Mouse (Mus musculus) MEL (cell line): ENCODE data around the gene Vmn2r16. TPM values are rescaled to one million over a fixed set of nuclear protein-coding genes. Genes with fewer than 3 reads are reported as not detected.

Source experiments
- DNase-seq: peaks from one replicate; pipeline ENCODE4 v3.0.0; 2011; ENCODE audit warnings: low read depth, low spot score
- H3K27ac ChIP-seq: 2 replicates; pipeline ENCODE4 v1.5.1; 2012; ENCODE audit warnings: low read depth, mild to moderate bottlenecking, control low read depth, low read length, moderate library complexity; ENCODE audit not compliant: control insufficient read depth
- H3K27me3 ChIP-seq, 2 experiments: fragments of 150-350 bp in 1 of 2; sonication (generic) in 1 of 2; 2 replicates each; pipeline ENCODE4 v1.6.1; 2012; ENCODE audit warnings: low read length in 2 of 2, mild to moderate bottlenecking in 2 of 2, improper control_type of control experiment in 1 of 2, moderate library complexity in 1 of 2; ENCODE audit not compliant: insufficient read depth in 2 of 2, control insufficient read depth in 1 of 2
- H3K36me3 ChIP-seq, 2 experiments: 2 replicates each; pipeline ENCODE4 v1.6.1; 2012 to 2014; ENCODE audit warnings: low read length in 2 of 2, improper control_type of control experiment in 1 of 2, inconsistent platforms in 1 of 2, mild to moderate bottlenecking in 1 of 2; ENCODE audit not compliant: insufficient read depth in 2 of 2, control insufficient read depth in 1 of 2
- H3K4me1 ChIP-seq, 2 experiments: fragments of 150-350 bp in 1 of 2; sonication (generic) in 1 of 2; 2 replicates each; pipeline ENCODE4 v1.6.1; 2012; ENCODE audit warnings: low read length in 2 of 2, improper control_type of control experiment in 1 of 2, mild to moderate bottlenecking in 1 of 2; ENCODE audit not compliant: insufficient read depth in 2 of 2, control insufficient read depth in 1 of 2
- H3K4me3 ChIP-seq, 2 experiments: fragments of 150-350 bp in 1 of 2; sonication (generic) in 1 of 2; 2 replicates each; pipeline ENCODE4 v1.5.1; 2012; ENCODE audit warnings: low read depth in 2 of 2, low read length in 2 of 2, mild to moderate bottlenecking in 2 of 2, moderate library complexity in 2 of 2, control low read depth in 1 of 2, improper control_type of control experiment in 1 of 2; ENCODE audit not compliant: control insufficient read depth in 1 of 2, insufficient read depth in 1 of 2
- H3K79me2 ChIP-seq: 2 replicates; pipeline ENCODE4 v1.6.1; 2012; ENCODE audit warnings: mild to moderate bottlenecking, low read length, moderate library complexity; ENCODE audit not compliant: control insufficient read depth, poor library complexity, insufficient read depth
- H3K9ac ChIP-seq: 2 replicates; pipeline ENCODE4 v1.6.1; 2012; ENCODE audit warnings: low read depth, mild to moderate bottlenecking, control low read depth, low read length, moderate library complexity; ENCODE audit not compliant: control insufficient read depth, poor library complexity, severe bottlenecking
- H3K9me3 ChIP-seq: fragments of 150-350 bp; sonication (generic); replicated peaks from 2 replicates; pipeline ENCODE4 v1.6.1; 2012; ENCODE audit warnings: mild to moderate bottlenecking, low read length, improper control_type of control experiment, moderate library complexity; ENCODE audit not compliant: insufficient read depth
- ELF1 ChIP-seq: IDR thresholded peaks from 2 replicates; pipeline ENCODE4 v1.6.1; 2014; ENCODE audit warnings: low read depth, mild to moderate bottlenecking, inconsistent platforms, low read length, improper control_type of control experiment, moderate library complexity
- GATA1 ChIP-seq: IDR thresholded peaks from 2 replicates; pipeline ENCODE4 v1.6.1; 2011; ENCODE audit warnings: low read depth, low read length, improper control_type of control experiment
- JUND ChIP-seq: IDR thresholded peaks from 2 replicates; pipeline ENCODE4 v1.6.1; 2011; ENCODE audit warnings: low read depth, mild to moderate bottlenecking, improper control_type of control experiment, low read length
- MYC ChIP-seq: IDR thresholded peaks from 2 replicates; pipeline ENCODE4 v1.6.1; 2011; ENCODE audit warnings: low read depth, mild to moderate bottlenecking, low read length, improper control_type of control experiment, moderate library complexity
- RCOR1 ChIP-seq: IDR thresholded peaks from 2 replicates; pipeline ENCODE4 v1.6.1; 2012; ENCODE audit warnings: low read depth, mild to moderate bottlenecking, inconsistent platforms, low read length, improper control_type of control experiment
- SIN3A ChIP-seq: IDR thresholded peaks from 2 replicates; pipeline ENCODE4 v1.6.1; 2012; ENCODE audit warnings: low read length, improper control_type of control experiment, inconsistent platforms
- TBP ChIP-seq: IDR thresholded peaks from 2 replicates; pipeline ENCODE4 v1.8.0; 2011; ENCODE audit warnings: low read depth, low read length, improper control_type of control experiment
- TCF12 ChIP-seq: IDR thresholded peaks from 2 replicates; pipeline ENCODE4 v1.6.1; 2014; ENCODE audit warnings: low read depth, mild to moderate bottlenecking, inconsistent platforms, low read length, improper control_type of control experiment, moderate library complexity
- polyA plus RNA-seq, 2 experiments: library from polyadenylated mRNA; stranded (reverse) in 1 of 2; unstranded in 1 of 2; fragments of >175 nt in 1 of 2; fragments of >200 nt in 1 of 2; gene quantifications; 2 replicates each; pipeline versions ENCODE4 v1.2.1 to v1.2.4; 2012; ENCODE audit warnings: low replicate concordance in 2 of 2, low read depth in 1 of 2; ENCODE audit not compliant: insufficient read length in 2 of 2, insufficient read depth in 1 of 2, missing spikeins in 1 of 2
- total RNA-seq: library from RNA; depleted of rRNA; stranded (reverse); fragments of 300-350 nt; gene quantifications from 2 replicates; pipeline ENCODE4 v1.2.3, GENCODE M21; 2012; rRNA removed

Gene Vmn2r16
- total and polyA plus RNA-seq, 3 experiments = not detected

GRCm38 (mm10) chr5:109297544-109297943 is 32.4 kb upstream of the Vmn2r16 start, which contains the start of gene Vmn2r15:
Gene Vmn2r15, minus strand, starts transcription at chr5:109297644.
- H3K27ac ChIP-seq = no peak within 1 kb of the TSS
- H3K27me3 ChIP-seq = no peaks in the 10 kb centered on the region
- no peak for DNase-seq
- H3K4me3 ChIP-seq = no peak within 1 kb of the TSS
- no peaks in the 10 kb centered on the region for H3K4me1 ChIP-seq
- H3K9ac ChIP-seq = no peak within 1 kb of the TSS
- no peaks in the 10 kb centered on the region for H3K9me3 ChIP-seq
- no peaks in the 10 kb centered on the region for H3K79me2 ChIP-seq
- H3K36me3 ChIP-seq = no peaks in the 10 kb centered on the region
- TF ChIP-seq SIN3A = no peak
- TF ChIP-seq RCOR1 = no peak
- TF ChIP-seq JUND = no peak
- no peak for TF ChIP-seq TCF12
- no peak for TF ChIP-seq MYC
- TF ChIP-seq TBP = no peak
- no peak for TF ChIP-seq ELF1

DNA sequence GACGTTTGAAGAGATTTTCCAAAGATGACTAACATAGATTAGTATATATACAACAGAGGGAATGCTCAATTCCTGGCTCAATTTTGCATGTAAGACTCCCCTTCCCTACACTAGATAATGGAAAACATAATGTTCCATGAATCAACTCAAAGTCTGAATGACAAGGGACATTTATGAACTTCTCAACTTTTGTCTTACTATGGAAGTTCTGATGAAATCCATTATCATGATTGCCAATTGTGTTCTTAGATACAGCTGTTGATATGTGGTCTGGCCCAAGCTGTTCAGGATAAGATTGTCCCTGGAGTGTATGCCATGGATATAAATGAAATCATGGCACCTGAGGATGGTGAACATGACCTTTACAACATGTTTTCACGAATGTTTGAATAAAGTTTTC is 89.4 kb downstream of the Vmn2r16 start, which contains the start of gene Vmn2r17:
Gene Vmn2r17 (plus strand): TSS at position 301 of the 400 bp plus-strand sequence.
- Histone ChIP-seq H3K9ac (no peak within 1 kb of the TSS), H3K4me3 (no peak within 1 kb of the TSS), H3K9me3 (no peaks in the 10 kb centered on the region), H3K36me3 (no peaks in the 10 kb centered on the region), H3K79me2 (no peaks in the 10 kb centered on the region), H3K27ac (no peak within 1 kb of the TSS), H3K27me3 (no peaks in the 10 kb centered on the region), H3K4me1 (no peaks in the 10 kb centered on the region)
- DNase-seq = no peak
- TF ChIP-seq JUND (no peak), GATA1 (no peak), TBP (no peak)

Other genes starting within 250 kb of the Vmn2r16 start
- not detected in 2 replicates for gene Vmn2r12, start 232.2 kb upstream of the Vmn2r16 start, total RNA-seq
- not detected for gene Vmn2r12, start 232.2 kb upstream of the Vmn2r16 start, polyA plus RNA-seq
- gene Vmn2r13, start 138.0 kb upstream of the Vmn2r16 start, total RNA-seq = not detected in 2 replicates
- not detected for gene Vmn2r13, start 138.0 kb upstream of the Vmn2r16 start, polyA plus RNA-seq
- gene Vmn2r14, start 105.5 kb upstream of the Vmn2r16 start, total RNA-seq = not detected in 2 replicates
- not detected for gene Vmn2r14, start 105.5 kb upstream of the Vmn2r16 start, polyA plus RNA-seq
- not detected in 2 replicates for gene Vmn2r15, start 32.5 kb upstream of the Vmn2r16 start, total RNA-seq
- gene Vmn2r15, start 32.5 kb upstream of the Vmn2r16 start, polyA plus RNA-seq = not detected
- not detected in 2 replicates for gene Vmn2r17, start 89.5 kb downstream of the Vmn2r16 start, total RNA-seq
- gene Vmn2r17, start 89.5 kb downstream of the Vmn2r16 start, polyA plus RNA-seq = not detected
- 9.4 and 11.1 TPM in 2 replicates for gene Crlf2, start 228.8 kb downstream of the Vmn2r16 start, total RNA-seq
- gene Crlf2, start 228.8 kb downstream of the Vmn2r16 start, polyA plus RNA-seq = 10 to 100 TPM in 1 of 2 experiments, not detected in 1; 14.1 TPM